Mouse (Mus musculus) kidney, adult 9 months (tissue): ENCODE data around the gene Nosip.
"Not testable (repeated sequence)": the region's sequence is repeated elsewhere in the genome, so short reads cannot be mapped to it uniquely, and the experiment has no call there.

Experiments used
- DNase-seq: peaks from one replicate; pipeline ENCODE4 v3.0.0; 2022

Nosip gene

DNA sequence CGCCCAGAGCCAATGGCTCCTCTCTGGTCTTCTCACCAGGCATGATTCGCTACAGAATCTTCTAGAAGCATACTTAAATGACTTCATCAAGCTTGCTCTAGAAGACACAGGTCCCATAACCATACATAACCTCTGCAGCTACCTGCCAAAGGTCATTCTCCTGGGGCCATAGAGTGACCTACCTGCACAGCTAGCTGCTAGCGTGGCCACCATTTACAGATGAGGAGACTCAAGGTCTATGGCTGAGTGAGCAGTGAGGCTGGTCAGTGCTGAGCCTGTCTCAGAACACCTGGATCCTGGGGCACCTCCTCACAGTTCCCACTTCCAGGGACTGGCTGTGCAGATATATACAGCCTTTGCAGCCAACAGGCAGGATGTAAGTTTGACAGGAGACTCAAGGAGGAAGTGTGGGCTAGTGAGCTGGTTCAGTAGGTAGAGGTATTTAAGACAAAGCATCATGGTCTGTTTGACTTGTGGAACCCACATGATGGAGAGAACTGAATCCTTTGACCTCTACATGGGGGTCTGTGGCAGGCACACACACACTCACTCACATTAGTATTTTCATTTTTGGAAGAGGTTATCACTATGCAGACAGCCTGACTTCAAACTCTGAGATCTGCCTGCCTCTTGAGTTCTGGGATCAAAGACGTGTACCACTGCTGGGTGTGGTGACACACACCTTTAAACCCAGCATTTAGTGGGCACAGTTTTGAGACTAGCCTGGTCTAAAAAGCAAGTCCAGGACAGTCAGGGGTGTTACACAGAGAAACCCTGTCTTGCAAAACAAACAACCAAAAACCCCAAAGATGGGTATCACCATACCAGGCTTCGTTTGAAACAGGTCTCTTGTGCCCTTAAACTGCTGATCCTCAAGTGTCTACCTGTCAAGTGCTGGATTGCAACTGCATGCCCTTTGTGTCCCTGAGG is 57.8 kb downstream of the Nosip start:
- no peak for DNase-seq

DNA sequence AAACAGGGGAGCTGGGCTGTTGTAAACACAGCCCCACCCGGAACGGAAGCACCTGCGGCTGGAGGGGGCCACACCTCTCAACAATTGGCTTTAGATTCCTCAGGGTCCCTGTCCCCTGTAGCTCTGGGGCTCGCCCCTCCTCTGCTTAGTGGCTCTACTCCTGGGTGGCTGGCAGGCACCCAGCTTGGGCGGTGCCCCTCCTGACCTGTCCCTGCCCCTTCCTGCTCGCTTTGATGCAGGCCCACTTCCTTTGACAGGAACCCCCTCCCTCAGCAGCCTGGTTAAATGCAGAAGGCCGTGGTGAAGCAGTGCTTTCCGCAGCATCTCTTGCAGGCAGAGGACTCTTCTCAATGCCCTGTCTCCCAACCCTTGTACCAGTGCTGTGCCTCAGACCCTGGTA is 59.2 kb downstream of the Nosip start:
- no peak for DNase-seq

DNA sequence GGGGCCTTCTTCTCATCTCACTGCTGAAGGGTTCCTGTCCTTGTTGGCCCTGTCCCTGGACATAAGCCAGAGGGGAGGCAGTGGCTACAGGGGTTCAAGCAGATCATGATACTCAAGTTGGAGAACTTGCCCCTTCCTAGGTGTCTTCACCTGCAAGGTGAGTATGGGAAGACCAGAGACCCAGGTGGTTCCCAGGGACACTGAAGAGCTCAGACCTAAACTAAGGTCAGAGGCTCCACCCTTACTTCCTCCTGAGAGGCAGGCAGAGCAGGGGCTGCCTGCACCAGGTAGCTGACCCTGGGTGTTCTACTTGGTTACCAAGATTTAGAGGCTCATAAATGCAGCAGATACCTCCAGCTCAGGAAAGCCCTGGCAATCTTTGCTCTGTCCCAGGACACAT is 59.7 kb downstream of the Nosip start:
- no peak for DNase-seq

DNA sequence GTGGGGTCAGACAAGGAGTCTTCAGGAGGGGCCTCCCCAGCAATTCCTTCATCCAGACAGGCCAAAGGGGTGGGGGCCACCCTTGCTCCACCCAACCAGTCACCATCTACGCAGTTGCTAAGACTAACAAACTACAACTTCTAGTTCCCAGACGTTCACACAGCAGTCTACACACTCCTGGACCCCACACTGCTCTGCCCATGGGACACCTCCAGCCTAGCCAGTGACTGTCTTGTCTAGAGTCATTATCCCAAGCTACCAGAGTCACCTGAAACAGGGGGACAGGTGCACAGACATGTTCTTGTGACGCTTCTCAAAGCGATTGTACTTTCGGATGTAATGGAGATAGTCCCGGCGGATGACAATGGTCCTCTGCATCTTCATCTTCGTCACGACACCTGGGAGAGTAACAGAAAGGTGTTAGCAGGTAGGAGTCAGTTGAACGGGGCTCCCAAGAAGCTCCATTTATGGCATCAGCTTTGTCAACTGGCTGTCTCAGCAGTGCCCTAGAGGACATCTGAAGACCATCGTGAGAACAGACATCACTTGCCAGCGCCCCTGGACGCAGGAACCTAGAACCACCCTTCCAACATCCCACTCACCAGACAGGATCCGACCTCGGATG is 60.4 kb downstream of the Nosip start:
- no peak for DNase-seq

DNA sequence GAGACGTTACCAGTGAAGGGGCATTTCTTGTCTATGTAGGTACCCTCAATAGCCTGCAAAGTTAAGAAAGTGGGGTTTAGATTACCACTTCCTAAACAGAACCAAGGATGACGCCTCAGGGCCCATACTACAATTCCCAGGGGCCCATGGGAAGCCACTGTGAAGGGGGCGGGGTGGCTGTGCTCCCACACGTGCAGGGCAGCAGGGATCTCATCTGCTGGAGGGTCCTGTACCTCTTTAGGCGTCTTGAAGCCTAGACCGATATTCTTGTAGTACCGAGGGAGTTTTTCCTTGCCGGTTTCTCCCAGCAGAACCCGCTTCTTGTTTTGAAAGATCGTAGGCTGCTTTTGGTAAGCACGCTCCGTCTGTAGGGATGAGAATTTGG is 60.9 kb downstream of the Nosip start:
- no peak for DNase-seq

DNA sequence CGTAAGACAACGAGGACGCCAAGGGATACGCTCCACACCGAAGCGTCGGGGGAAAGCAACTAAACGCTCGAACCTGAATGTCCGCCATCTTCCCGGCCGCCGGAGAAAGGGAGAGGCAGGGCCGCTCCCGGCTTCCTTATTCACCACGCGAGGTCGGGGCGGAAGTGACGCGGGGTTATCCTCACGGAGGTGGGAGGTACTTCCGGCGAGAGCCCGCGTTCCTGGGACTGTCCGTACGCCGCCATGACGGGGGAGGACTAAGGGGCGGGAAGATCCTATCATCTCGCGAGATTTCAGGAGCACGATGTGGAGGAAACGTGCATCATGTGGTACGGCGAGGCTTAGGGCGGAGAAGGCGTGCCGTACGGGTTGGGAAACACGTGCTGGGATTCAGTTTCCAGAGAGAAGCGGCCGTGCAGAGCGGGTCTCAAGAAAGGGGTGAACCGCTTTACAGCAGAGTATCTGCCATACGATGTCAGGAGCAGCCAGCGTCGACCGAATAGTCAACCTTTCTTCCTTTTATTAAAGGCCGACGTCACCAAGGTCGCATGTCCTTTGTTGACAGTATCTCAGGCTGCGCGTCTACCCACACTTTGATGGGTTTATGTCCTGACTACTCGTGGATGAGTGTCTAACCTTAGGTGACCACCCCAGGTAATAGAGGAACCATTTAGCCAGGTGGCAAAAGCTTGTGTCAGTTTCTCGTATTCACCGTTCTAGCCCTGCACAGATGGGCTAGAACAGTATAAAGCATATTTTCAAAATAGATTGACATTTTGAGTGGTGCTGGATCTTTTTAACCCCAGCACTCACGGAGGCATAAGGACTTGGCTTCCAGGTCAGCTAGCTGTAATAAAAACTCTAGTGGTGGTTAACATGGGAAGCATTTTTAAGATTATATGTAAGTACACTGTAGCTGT is 62.3 kb downstream of the Nosip start, which contains the start of gene Rps11:
TSS of gene Rps11 (minus strand) at position 216 of the 920 bp plus-strand sequence.
- peak; percentile 99 for DNase-seq

DNA sequence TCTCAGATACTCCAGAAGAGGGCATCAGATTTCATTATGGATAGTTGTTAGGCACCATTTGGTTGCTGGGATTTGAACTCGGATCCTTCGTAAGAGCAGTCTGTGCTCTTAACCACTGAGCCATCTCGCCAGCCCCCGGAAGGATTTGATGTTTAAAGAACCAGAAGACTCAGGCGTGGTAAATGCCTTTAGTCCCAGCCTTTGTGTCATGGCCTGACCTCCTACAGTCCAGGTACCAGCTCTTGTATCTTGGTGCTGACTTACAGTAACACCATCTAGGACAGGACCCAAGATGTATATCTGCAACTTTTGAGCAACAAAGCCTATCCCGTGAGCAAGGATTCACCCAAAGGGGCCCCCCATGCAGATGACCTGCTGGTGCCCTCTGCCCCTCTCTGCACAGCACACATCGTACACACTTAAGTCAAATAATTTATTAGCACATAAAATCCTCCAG is 62.9 kb downstream of the Nosip start:
- no peak for DNase-seq

DNA sequence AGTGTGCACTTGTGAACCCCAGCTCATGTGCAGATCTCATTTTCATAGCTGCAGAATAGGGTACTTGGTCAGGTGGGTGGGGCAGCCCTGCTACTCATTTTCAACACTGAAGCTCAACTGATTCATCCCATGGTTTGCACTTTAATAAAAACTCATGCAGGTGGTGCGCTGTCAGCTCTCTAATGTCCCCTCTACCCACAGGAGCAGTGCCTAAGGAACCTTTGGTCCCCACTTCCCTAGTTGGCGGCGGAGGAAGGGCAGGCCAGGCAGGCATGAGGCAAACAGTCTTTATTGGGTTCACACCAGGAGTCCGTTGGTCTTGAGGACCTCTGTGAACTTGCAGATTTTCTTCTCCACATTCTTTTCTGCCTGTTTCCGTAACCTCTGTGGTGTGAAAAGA is 63.4 kb downstream of the Nosip start:
- DNase-seq = not testable (repeated sequence)

DNA sequence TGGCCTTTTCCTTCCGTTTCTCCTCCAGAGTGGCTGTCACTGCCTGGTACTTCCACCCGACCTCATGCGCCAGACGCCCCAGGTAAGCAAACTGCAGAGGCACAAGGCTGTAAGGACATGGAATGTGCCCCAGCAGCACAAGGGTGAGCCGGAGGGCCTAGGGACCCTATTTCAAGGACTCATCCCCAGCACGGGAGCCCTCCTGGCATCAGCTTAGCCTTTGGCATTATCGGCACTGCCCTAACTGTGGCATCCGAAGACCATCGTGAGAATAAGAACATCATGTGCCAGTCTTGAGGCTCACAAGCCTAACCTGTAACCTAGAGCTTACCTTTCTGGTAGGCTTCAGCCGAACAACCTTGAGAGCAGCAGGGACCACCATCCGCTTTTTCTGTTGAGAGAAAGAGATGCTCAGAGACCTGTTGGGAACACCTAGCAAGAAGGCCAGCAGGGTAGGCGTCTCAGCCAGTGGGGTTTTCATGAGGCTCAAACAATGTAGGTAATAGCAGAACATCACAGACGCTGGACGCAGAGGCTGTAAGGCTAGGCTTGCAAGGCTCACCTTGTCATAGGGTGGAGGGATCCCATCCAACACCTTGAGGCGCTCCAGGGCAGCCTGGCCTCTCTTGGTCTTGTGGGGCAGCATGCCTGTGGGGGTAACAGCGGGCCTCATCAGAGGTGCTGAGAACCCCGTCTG is 64.1 kb downstream of the Nosip start:
- no peak for DNase-seq

DNA sequence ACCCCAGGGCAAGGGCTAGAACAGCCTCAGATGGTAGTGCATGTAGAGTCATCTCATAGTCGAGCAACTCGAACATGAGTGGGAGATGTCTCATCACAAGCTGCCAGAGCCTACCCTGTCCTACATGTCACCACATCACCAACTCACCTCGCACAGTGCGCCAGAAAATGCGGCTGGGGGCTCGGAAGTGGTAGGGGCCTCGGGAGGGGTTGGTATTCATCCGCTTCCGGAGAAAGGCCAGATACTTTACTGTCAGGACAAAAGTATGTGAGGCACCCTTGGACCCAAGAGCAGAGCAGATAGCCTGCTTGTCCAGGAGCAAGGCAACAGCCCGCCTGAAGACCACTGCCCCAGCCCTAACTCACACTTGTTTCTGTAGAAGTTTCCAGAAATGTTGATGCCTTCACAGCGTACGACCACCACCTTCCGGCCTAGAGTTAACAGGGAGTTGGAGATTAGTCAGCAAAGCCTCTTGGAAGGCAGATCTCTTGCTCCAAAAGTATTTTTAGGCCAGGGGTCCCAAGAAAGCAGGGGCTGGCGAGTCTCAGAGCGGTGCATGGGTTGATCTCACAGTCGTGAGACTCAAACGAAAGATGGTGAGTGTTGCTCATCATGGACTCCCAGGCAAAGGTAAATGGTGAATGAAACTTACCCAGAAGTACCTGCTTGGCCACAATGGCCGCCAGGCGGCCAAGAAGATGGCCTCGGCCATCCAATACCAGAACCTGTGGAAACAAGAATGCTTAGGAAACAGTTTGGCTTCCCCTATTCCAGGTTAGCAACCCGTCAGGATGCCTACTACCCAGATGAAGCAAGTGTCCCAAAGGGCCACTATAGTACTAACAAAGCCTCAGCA is 64.8 kb downstream of the Nosip start:
- DNase-seq = no peak
